Mouse (Mus musculus): ENCODE results near the gene Crybg2. TPM values are rescaled to one million over a fixed set of nuclear protein-coding genes. Genes with fewer than 3 reads are reported as not detected.

Crybg2 gene
- polyA plus RNA-seq, 1 experiment from 2014 or later: 5.6 TPM

DNA sequence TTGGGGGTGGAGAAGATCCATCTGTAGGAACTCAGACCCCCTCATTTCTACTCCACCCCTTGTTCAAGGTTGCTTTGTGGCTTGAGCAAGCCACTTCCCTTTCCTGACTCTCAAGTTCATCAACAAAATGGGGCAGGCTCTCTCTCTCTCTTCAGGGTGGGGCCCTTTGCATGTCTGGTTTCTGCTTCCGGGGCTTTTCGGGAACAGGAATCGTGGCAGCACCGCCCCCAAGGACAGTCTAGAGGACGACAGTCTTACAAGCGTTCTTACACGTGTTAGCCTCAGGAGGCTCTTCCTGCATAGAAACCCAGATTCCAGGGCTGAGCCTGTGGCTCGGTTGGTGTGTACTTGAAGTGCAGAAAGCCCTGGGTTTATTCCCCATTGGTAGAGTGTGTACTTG lies 56.4 kb downstream of the Crybg2 start:
- H3K27me3 ChIP-seq: no peaks in the 10 kb centered on the region
- H3K4me2 ChIP-seq: no peak overlapping the region
- WGBS: 62% methylated on average over 8 of the region's 8 CpGs
- no peaks in the 10 kb centered on the region for H3K36me3 ChIP-seq
- ATAC-seq (ENCODE audit: borderline replicate concordance, extremely low read depth, low FRiP score, low TSS enrichment): no peak
- H3K9ac ChIP-seq: no peak overlapping the region
- no peak overlapping the region for H3K4me3 ChIP-seq
- H3K9me3 ChIP-seq: no peaks in the 10 kb centered on the region
- H3K4me1 ChIP-seq: peaks cover 19% of the 10 kb centered on the region; the same call in 1 of the 2 replicates
- no peak overlapping the region for H3K27ac ChIP-seq

DNA sequence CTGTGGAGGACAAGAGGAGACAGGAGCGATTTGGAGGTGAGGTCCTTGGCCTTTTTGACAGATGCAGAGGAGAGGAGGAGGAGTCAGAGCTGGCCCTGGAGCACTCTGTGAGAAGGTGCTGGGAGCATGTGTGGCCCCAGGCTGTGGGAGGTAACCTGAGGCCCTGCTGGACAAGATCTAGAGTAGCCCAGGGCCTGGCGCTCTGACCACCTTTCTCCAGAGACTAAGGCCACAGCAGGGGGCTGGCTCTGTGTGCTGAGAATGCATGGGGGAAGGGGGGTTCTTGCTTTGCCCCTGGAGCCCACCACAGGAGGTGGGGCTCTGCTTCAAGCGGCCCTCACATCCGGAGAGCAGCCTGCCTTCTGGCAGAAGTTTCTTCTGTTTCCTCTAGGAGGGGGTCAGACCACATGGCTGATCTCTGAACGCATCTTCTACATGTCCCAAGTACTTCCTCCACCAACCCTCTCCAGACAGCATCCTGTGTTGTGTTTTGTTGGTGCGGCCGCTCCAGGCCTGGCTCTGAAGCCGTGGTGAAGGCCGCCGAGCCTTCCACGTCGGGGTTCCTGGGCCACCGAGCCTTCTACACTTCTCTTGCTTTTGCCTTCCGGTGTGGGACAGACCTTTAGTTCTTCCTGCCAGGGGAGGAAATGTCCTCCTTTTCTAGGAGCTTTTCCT lies 57.6 kb downstream of the Crybg2 start:
- Histone ChIP-seq H3K4me3 (no peak overlapping the region), H3K36me3 (no peaks in the 10 kb centered on the region), H3K9me3 (no peaks in the 10 kb centered on the region), H3K9ac (peak overlapping the region; percentile 20; the same call in 1 of the 2 replicates), H3K4me2 (no peak overlapping the region), H3K4me1 (peaks cover 18% of the 10 kb centered on the region; the same call in 1 of the 2 replicates), H3K27me3 (no peaks in the 10 kb centered on the region), H3K27ac (0 out of 2 replicates have a peak overlapping the region, but pooled peaks have one; percentile 0)
- WGBS: 62% methylated on average over 14 of the region's 14 CpGs
- no peak for ATAC-seq (ENCODE audit: borderline replicate concordance, extremely low read depth, low FRiP score, low TSS enrichment)

DNA sequence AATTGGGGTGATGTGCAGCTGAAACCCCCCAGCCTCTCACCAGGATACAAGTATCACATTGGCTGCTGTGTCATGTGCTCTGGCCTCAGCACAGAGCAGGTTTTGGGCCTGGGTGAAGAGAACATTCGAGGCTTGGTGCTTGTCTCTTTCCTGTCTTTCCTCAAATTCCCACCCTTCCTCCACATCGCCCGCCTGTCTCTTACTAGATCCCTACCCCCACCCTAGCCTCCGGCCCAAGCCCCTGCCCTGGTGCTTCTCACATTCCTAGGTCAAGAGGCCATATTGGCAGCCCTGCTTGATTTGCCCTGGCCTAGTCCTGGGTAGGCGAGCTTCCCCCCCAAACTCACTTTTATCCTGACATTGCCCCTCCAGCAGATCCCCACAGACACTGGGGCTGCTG lies 58.4 kb downstream of the Crybg2 start:
- WGBS: 61% methylated on average over 5 of the region's 5 CpGs
- ATAC-seq (ENCODE audit: borderline replicate concordance, extremely low read depth, low FRiP score, low TSS enrichment): no peak
- no peak overlapping the region for H3K4me2 ChIP-seq
- H3K36me3 ChIP-seq: no peaks in the 10 kb centered on the region
- peaks cover 13% of the 10 kb centered on the region; the same call in 1 of the 2 replicates for H3K4me1 ChIP-seq
- H3K27ac ChIP-seq: no peak overlapping the region
- no peaks in the 10 kb centered on the region for H3K9me3 ChIP-seq
- H3K4me3 ChIP-seq: no peak overlapping the region
- H3K9ac ChIP-seq: no peak overlapping the region
- no peaks in the 10 kb centered on the region for H3K27me3 ChIP-seq

DNA sequence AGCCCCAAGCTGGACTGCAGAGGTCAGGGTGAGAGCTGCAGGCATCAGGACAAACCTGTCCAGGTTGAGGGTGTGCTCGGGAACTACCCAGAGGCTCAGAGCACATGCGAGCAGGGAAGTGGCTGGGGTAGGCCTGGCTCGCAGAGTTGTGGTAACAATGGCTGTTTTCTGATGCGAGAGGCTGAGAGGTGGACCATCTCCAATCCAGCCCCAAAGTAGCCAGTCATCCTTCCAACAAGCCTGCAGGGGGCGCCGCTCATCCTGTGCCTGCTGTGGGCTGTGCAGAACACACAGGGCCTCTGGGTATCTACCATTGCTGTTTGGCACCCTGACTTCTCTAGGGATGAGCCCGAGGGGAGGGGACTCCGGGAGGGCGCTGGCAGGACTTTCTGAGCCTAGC lies 59.0 kb downstream of the Crybg2 start:
- no peak for ATAC-seq (ENCODE audit: borderline replicate concordance, extremely low read depth, low FRiP score, low TSS enrichment)
- 63% methylated on average over 9 of the region's 9 CpGs for WGBS
- Histone ChIP-seq H3K36me3 (no peaks in the 10 kb centered on the region), H3K9ac (no peak overlapping the region), H3K4me3 (no peak overlapping the region), H3K27ac (no peak overlapping the region), H3K4me2 (no peak overlapping the region), H3K9me3 (no peaks in the 10 kb centered on the region), H3K4me1 (peaks cover 17% of the 10 kb centered on the region; the same call in 1 of the 2 replicates), H3K27me3 (no peaks in the 10 kb centered on the region)

DNA sequence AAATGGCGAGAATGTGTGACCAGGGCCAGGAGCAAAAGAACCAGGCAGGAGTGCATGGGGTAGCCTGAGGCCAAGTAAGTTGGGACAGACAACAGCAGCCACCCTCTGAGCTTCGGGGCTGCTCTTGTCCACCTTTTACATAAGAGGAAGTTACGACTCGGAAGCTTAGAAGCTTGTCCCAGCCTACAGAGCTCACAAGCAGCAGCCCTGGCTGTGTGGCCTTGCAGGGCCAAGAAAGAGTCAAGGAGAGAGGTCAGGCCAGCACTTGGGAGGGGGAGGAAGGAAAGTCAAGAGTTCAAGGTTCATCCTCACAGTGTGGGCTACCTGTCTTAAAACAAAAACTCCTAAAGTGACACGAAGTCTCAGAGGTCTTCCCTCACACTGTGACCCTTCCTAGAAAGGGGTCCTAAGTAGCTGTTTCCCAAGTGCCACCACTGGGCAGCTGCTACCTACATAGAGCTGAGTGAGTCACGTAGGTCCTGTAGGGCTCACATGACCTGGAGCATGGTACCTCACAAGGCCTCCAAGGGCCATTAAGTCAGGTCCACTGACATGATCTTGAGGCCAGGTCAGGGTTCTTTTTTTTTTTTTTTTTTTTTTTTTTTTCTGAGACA lies 59.7 kb downstream of the Crybg2 start:
- no peak overlapping the region for H3K27ac ChIP-seq
- no peaks in the 10 kb centered on the region for H3K36me3 ChIP-seq
- H3K4me3 ChIP-seq: no peak overlapping the region
- no peaks in the 10 kb centered on the region for H3K9me3 ChIP-seq
- ATAC-seq (ENCODE audit: borderline replicate concordance, extremely low read depth, low FRiP score, low TSS enrichment): no peak
- peaks cover 17% of the 10 kb centered on the region; the same call in 1 of the 2 replicates for H3K4me1 ChIP-seq
- H3K4me2 ChIP-seq: no peak overlapping the region
- H3K27me3 ChIP-seq: no peaks in the 10 kb centered on the region
- WGBS: 70% methylated on average over 6 of the region's 6 CpGs
- H3K9ac ChIP-seq: no peak overlapping the region

DNA sequence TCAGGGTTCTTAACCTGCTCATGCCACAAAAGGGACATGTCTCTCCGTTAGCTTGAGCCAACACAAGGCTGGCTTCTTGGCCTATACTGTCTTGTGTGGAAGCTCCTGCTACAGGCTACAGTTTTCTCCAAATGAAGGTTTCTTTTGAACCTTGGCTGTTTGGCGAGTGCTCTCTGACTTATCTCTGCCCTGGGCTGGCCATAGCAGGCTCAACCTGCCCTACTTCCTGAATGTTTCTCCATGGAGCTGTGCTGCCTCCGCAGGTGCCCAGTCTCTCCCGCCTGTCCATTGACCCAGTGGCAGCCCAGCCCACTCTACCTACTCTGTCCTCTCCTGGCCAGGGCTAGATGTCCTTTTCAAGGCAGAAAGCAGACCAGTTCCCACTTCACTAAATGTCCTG lies 60.3 kb downstream of the Crybg2 start:
- ATAC-seq (ENCODE audit: borderline replicate concordance, extremely low read depth, low FRiP score, low TSS enrichment): no peak
- 68% methylated on average over 4 of the region's 4 CpGs for WGBS
- Histone ChIP-seq H3K27me3 (no peaks in the 10 kb centered on the region), H3K4me2 (no peak overlapping the region), H3K27ac (no peak overlapping the region), H3K9ac (no peak overlapping the region), H3K4me3 (no peak overlapping the region), H3K36me3 (no peaks in the 10 kb centered on the region), H3K4me1 (peaks cover 11% of the 10 kb centered on the region; the same call in 1 of the 2 replicates), H3K9me3 (no peaks in the 10 kb centered on the region)

DNA sequence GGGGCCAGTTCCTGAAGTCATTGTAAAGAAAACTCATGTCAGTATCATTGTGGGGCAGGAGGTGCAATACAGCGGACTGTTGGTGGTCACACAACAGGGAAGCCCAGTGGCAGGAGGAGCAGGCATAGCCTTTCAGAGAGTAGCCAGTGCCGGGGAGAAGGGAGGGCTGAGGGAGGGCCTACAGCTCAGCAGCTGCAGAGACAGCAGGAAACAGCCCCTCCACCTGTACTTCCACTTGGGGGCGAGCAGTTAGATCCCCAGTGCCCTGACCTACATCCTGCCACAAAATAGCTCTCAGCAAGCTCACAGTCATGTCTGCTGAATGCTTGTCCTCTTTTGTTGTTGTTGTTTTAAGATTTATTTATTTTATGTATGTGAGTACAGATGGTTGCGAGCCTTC lies 61.0 kb downstream of the Crybg2 start:
- Histone ChIP-seq H3K4me1 (peaks cover 9% of the 10 kb centered on the region; the same call in 1 of the 2 replicates), H3K4me3 (no peak overlapping the region), H3K36me3 (no peaks in the 10 kb centered on the region), H3K27ac (no peak overlapping the region), H3K4me2 (no peak overlapping the region), H3K9ac (no peak overlapping the region), H3K9me3 (no peaks in the 10 kb centered on the region), H3K27me3 (no peaks in the 10 kb centered on the region)
- ATAC-seq (ENCODE audit: borderline replicate concordance, extremely low read depth, low FRiP score, low TSS enrichment): no peak
- 42% methylated on average over 4 of the region's 4 CpGs for WGBS

DNA sequence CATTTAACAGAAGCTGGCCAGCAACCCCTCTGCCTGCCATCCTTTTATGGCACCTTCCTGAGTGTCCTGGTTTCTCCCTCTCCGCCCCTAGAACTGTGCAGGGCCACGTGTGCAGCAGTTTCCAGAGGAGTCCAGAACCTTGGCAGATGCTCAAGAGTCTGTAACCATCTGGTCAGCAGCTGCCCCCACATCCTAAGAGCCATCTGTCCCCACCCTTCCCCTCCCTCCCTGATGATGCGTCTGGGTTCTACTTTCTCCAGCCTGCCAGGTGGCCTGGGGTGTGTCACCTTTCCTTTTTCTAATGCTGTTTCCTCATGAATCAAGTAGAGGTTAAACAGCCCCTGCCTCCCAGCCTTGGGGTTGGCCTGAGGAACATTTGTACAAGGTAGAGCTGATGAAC lies 61.7 kb downstream of the Crybg2 start:
- H3K4me2 ChIP-seq: no peak overlapping the region
- no peak overlapping the region for H3K27ac ChIP-seq
- peaks cover 14% of the 10 kb centered on the region for H3K4me1 ChIP-seq
- H3K4me3 ChIP-seq: no peak overlapping the region
- no peak overlapping the region for H3K9ac ChIP-seq
- ATAC-seq (ENCODE audit: borderline replicate concordance, extremely low read depth, low FRiP score, low TSS enrichment): no peak
- H3K27me3 ChIP-seq: no peaks in the 10 kb centered on the region
- WGBS: 27% methylated on average over 3 of the region's 3 CpGs
- no peaks in the 10 kb centered on the region for H3K36me3 ChIP-seq
- H3K9me3 ChIP-seq: no peaks in the 10 kb centered on the region

DNA sequence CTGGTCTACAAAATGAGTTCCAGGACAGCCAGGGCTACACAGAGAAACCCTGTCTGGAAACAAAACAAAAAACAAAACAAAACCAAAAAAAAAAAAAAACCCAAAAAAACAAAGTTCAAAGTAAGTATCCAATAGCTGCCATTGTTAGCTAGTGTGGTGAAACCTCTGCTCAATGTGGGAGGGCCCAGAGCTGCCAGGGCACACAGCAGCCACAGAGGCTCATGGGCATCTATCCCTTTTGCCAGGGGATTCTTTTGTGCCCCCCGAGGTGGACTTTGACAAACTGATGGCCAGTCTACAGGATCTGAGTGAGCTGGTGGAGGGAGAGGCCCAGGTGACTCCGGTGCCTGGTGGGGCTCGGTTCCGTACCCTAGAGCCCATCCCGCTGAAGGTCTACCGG lies 62.5 kb downstream of the Crybg2 start:
- 91% methylated on average over 6 of the region's 6 CpGs for WGBS
- H3K4me1 ChIP-seq: peaks cover 22% of the 10 kb centered on the region
- no peak for ATAC-seq (ENCODE audit: borderline replicate concordance, extremely low read depth, low FRiP score, low TSS enrichment)
- H3K36me3 ChIP-seq: no peaks in the 10 kb centered on the region
- no peak overlapping the region for H3K4me2 ChIP-seq
- no peak overlapping the region for H3K9ac ChIP-seq
- no peaks in the 10 kb centered on the region for H3K9me3 ChIP-seq
- H3K27me3 ChIP-seq: no peaks in the 10 kb centered on the region
- H3K4me3 ChIP-seq: no peak overlapping the region
- H3K27ac ChIP-seq: no peak overlapping the region

DNA sequence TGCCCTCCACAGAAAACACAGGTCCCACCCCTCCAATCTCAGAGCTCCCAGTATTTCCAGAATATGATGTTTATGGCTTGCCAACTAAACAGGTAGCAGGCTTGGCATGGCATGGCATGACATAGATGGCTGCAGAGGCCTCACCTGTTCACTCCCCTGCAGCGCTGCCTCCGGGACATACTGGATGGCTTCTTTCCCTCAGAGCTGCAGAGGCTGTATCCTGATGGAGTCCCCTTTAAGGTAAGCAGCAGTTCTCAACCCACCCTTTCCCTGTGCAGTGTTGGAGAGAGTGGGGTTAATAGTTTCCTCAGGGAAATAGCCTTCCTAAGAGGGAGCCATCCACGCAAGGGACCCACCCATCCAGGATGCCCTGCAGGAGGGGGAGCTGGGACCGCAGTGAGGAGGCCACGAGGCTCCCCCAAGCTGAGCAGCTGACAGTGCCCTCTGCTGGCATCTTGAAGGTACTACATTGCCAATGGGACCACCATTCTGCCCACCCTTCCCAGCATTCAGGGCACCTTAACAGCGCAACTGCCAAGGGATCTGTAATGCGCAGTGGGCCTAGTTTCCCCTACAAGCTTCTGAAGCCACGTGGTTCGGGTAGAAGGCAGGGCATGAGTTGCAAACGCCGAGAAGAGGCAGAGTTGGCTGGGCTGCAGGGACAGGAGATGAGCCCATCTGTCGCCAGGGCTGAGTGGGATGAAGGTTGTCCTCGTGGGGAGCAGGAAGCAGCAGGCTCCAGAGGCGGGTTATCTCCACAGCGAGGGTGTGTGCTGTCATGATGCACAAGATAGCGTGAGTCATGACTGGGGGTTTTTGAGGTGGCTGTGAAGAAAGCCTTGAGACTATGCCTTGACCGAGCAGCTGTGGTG lies 63.3 kb downstream of the Crybg2 start:
- Histone ChIP-seq H3K9ac (no peak overlapping the region), H3K27me3 (no peaks in the 10 kb centered on the region), H3K27ac (no peak overlapping the region), H3K4me1 (peaks cover 18% of the 10 kb centered on the region), H3K36me3 (no peaks in the 10 kb centered on the region), H3K9me3 (no peaks in the 10 kb centered on the region), H3K4me2 (no peak overlapping the region), H3K4me3 (no peak overlapping the region)
- 23% methylated on average over 17 of the region's 17 CpGs for WGBS
- ATAC-seq (ENCODE audit: borderline replicate concordance, extremely low read depth, low FRiP score, low TSS enrichment): no peak

DNA sequence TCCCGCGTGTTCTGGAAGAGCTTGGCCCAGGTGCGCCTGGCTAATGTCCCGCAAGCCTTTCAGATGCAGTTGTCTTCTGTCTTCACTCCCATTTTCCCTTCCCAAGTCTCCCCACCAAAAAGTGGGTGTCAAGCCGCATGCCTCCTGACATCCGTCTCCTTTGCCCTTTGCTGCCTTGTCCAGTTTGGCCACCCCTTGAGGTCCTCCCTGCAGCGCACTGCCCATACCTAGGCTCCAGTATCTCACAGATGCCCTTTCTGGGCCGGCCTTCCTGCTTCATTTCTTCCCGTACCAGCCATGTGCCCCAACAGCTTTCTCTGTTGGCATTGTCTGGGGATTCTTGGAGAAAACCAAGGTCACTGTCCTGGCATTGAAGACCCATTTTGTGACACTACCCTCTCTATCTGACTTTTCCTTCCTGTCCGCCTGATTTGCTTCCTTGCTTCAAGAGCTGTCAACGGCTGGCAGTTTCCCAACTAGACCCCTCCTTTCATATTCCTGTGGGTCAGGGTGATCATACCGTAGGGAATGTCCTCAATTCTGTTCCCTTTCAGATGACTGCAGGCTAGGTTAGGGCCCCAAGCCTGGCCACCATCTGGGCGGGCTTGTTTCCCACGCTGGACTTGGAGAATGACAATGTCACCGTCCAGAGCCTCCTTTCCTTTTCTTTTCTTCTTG lies 64.9 kb downstream of the Crybg2 start:
- H3K4me1 ChIP-seq: peaks cover 30% of the 10 kb centered on the region
- no peaks in the 10 kb centered on the region for H3K9me3 ChIP-seq
- no peak overlapping the region for H3K9ac ChIP-seq
- no peak for ATAC-seq (ENCODE audit: borderline replicate concordance, extremely low read depth, low FRiP score, low TSS enrichment)
- no peak overlapping the region for H3K4me2 ChIP-seq
- H3K36me3 ChIP-seq: no peaks in the 10 kb centered on the region
- no peaks in the 10 kb centered on the region for H3K27me3 ChIP-seq
- H3K27ac ChIP-seq: no peak overlapping the region
- 82% methylated on average over 15 of the region's 15 CpGs for WGBS
- no peak overlapping the region for H3K4me3 ChIP-seq
